Mouse (Mus musculus) right cerebral cortex, postnatal 4 days (tissue): Measurements from ENCODE around the gene Smyd2.

Experiments used
- DNase-seq: peaks from one replicate; pipeline ENCODE4 v3.0.0-alpha.2; 2022

Smyd2 gene

GRCm38 (mm10) chr1:189869651-189870270, 52.4 kb downstream of the Smyd2 start:
- DNase-seq: no peak

GRCm38 (mm10) chr1:189868036-189868435, 54.1 kb downstream of the Smyd2 start:
- DNase-seq: no peak

GRCm38 (mm10) chr1:189867497-189867896, 54.7 kb downstream of the Smyd2 start:
- DNase-seq: no peak

GRCm38 (mm10) chr1:189867034-189867433, 55.1 kb downstream of the Smyd2 start:
- no peak for DNase-seq

GRCm38 (mm10) chr1:189866621-189867020, 55.5 kb downstream of the Smyd2 start:
- DNase-seq: no peak

GRCm38 (mm10) chr1:189864846-189865560, 57.2 kb downstream of the Smyd2 start:
- no peak for DNase-seq

GRCm38 (mm10) chr1:189864301-189864700, 57.9 kb downstream of the Smyd2 start:
- DNase-seq: no peak

- no peak for DNase-seq
These were observed 58.4 kb downstream of the Smyd2 start for GRCm38 (mm10) chr1:189863727-189864126.

- DNase-seq: no peak
These were observed 61.2 kb downstream of the Smyd2 start for GRCm38 (mm10) chr1:189860942-189861315.

- no peak for DNase-seq
These were observed 61.8 kb downstream of the Smyd2 start for GRCm38 (mm10) chr1:189860112-189860941.

- no peak for DNase-seq
These were observed 63.8 kb downstream of the Smyd2 start for GRCm38 (mm10) chr1:189858377-189858776.

GRCm38 (mm10) chr1:189855739-189856138, 66.4 kb downstream of the Smyd2 start:
- no peak for DNase-seq

GRCm38 (mm10) chr1:189854646-189855045, 67.5 kb downstream of the Smyd2 start:
- DNase-seq: no peak

- DNase-seq: no peak
These were observed 69.7 kb downstream of the Smyd2 start for GRCm38 (mm10) chr1:189852456-189852855.

- no peak for DNase-seq
These were observed 70.1 kb downstream of the Smyd2 start for GRCm38 (mm10) chr1:189852051-189852450.

GRCm38 (mm10) chr1:189849550-189849949, 72.6 kb downstream of the Smyd2 start:
- DNase-seq: no peak

GRCm38 (mm10) chr1:189846319-189846718, 75.8 kb downstream of the Smyd2 start:
- no peak for DNase-seq

- DNase-seq: no peak
These were observed 88.0 kb downstream of the Smyd2 start for GRCm38 (mm10) chr1:189834166-189834565.

- DNase-seq: no peak
These were observed 88.8 kb downstream of the Smyd2 start for GRCm38 (mm10) chr1:189833351-189833750.

- no peak for DNase-seq
These were observed 91.3 kb downstream of the Smyd2 start for GRCm38 (mm10) chr1:189830797-189831232.
